Mouse (Mus musculus): ENCODE data around the gene Ppm1l.

DNA sequence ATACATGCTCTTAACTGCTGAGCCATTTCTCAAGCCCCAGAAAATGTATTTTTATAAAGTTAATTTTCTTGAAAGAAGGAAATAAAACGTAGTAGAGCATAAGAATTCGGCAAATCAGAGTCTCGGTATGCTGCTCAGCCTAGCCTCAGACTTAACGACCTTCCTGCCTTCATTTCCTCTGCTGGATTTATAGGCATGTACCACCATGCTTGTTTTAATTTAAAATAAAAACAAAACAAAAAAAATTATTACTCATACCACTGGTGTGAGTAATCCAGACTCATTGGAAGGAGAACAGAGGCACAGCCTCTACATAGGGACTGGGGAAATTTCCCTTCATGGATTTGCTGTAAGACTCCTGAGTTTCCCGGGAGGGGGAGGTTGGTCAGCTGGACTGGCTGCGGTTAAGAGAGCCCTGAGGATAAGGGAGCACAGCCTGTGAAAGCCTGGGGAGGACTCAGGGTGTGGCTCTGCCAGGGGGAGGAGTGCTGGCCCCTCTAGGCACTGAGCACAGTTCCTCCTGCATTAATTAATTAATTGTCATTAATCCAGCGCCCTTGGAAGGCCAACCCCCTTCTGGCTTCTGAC, 39.5 kb downstream of the Ppm1l start:
- TF ChIP-seq CTCF (conservative IDR thresholded peaks at IDR 0.05; ENCODE audit: low read length) (no peak), POU5F1 (IDR thresholded peaks at IDR 0.05; ENCODE audit: borderline replicate concordance, low read length) (no peak), NANOG (IDR thresholded peaks at IDR 0.05; ENCODE audit: borderline replicate concordance, low read length) (no peak)
